Mouse (Mus musculus): Measurements from ENCODE around the gene Zbed5. TPM values are rescaled to one million over a fixed set of nuclear protein-coding genes. Genes with fewer than 3 reads are reported as not detected.
"Not testable (repeated sequence)": the region's sequence is repeated elsewhere in the genome, so short reads cannot be mapped to it uniquely, and the experiment has no call there.

The Zbed5 gene
- total and polyA plus RNA-seq, 3 experiments, result 4.0 to 4.2 TPM; not detected in 1

GRCm38 (mm10) chr5:129914024-129914423 lies 18.5 kb downstream of the Zbed5 start:
- peak; percentile 80 for DNase-seq (ENCODE audit: low read depth, low spot score)
- no peaks in the 10 kb centered on the region for H3K9me3 ChIP-seq (replicated peaks; ENCODE audit: insufficient read depth, low read length)
- H3K27ac ChIP-seq (ENCODE audit: control insufficient read depth, low read depth, low read length), result no peak overlapping the region
- no peak for TF ChIP-seq EP300 (IDR thresholded peaks at IDR 0.05; ENCODE audit: low read depth in 1 of 2, low read length in 2 of 2)
- TF ChIP-seq CTCF (IDR thresholded peaks at IDR 0.05 in 2 of 3, conservative IDR thresholded peaks at IDR 0.05 in 1 of 3; ENCODE audit: control insufficient read depth in 1 of 3, insufficient read depth in 1 of 3, low read depth in 2 of 3, low read length in 3 of 3, poor library complexity in 1 of 3, severe bottlenecking in 1 of 3), result peak; percentile 80 to 88 (median 80)
- peak; percentile 73 for TF ChIP-seq RAD21 (IDR thresholded peaks at IDR 0.05; ENCODE audit: low read depth, low read length)
- TF ChIP-seq ZC3H11A (IDR thresholded peaks at IDR 0.05; ENCODE audit: low read depth, low read length), result peak; percentile 68; the same call in 1 of the 2 replicates
- TF ChIP-seq MYC (IDR thresholded peaks at IDR 0.05; ENCODE audit: low read depth, low read length), result no peak
- TF ChIP-seq SMC3 (IDR thresholded peaks at IDR 0.05; ENCODE audit: low read depth, low read length), result peak; percentile 78
- TF ChIP-seq UBTF (IDR thresholded peaks at IDR 0.05; ENCODE audit: borderline replicate concordance, insufficient read depth, low read depth, low read length), result no peak
- peaks cover 0 to 9% of the 10 kb centered on the region in 2 experiments; a peak in 2 of 4 replicates for H3K36me3 ChIP-seq (ENCODE audit: control insufficient read depth in 1 of 2, insufficient read depth in 2 of 2, low read length in 2 of 2)
- no peak overlapping the region for H3K9ac ChIP-seq (ENCODE audit: control insufficient read depth, low read depth, low read length, poor library complexity, severe bottlenecking)
- H3K4me1 ChIP-seq (ENCODE audit: control insufficient read depth in 1 of 2, insufficient read depth in 2 of 2, low read length in 2 of 2), result peaks cover 0 to 11% of the 10 kb centered on the region in 2 experiments; a peak in 2 of 4 replicates
- H3K79me2 ChIP-seq (ENCODE audit: control insufficient read depth, insufficient read depth, low read length, poor library complexity), result no peaks in the 10 kb centered on the region
- H3K4me3 ChIP-seq (ENCODE audit: control insufficient read depth in 1 of 2, insufficient read depth in 1 of 2, low read depth in 2 of 2, low read length in 2 of 2), result no peak overlapping the region
- no peaks in the 10 kb centered on the region for H3K27me3 ChIP-seq (ENCODE audit: control insufficient read depth in 1 of 2, insufficient read depth in 2 of 2, low read length in 2 of 2)

DNA sequence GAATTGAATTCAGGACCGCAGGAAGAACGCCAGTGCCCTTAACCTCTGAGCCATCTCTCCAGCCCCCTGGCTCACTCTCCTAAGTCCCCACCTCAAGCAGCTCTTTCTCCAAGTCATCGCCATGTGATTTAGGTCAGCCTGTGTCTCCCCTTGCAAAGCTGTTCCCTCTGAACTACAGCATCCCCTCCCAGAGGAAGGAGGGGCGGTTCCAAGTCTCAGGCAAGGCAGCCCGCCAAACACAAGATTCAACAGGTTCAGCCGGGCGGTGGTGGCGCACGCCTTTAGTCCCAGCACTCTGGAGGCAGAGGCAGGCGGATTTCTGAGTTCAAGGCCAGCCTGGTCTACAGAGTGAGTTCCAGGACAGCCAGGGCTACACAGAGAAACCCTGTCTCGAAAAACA lies 20.0 kb downstream of the Zbed5 start:
- not testable (repeated sequence) for H3K27ac ChIP-seq (ENCODE audit: control insufficient read depth, low read depth, low read length); H3K36me3 ChIP-seq (ENCODE audit: control insufficient read depth in 1 of 2, insufficient read depth in 2 of 2, low read length in 2 of 2); H3K27me3 ChIP-seq (ENCODE audit: control insufficient read depth in 1 of 2, insufficient read depth in 2 of 2, low read length in 2 of 2); H3K4me3 ChIP-seq (ENCODE audit: control insufficient read depth in 1 of 2, insufficient read depth in 1 of 2, low read depth in 2 of 2, low read length in 2 of 2); DNase-seq (ENCODE audit: low read depth, low spot score); H3K9ac ChIP-seq (ENCODE audit: control insufficient read depth, low read depth, low read length, poor library complexity, severe bottlenecking); H3K79me2 ChIP-seq (ENCODE audit: control insufficient read depth, insufficient read depth, low read length, poor library complexity); H3K4me1 ChIP-seq (ENCODE audit: control insufficient read depth in 1 of 2, insufficient read depth in 2 of 2, low read length in 2 of 2); H3K9me3 ChIP-seq (replicated peaks; ENCODE audit: insufficient read depth, low read length)

GRCm38 (mm10) chr5:129918065-129918651 lies 22.6 kb downstream of the Zbed5 start:
- Histone ChIP-seq H3K27ac (ENCODE audit: control insufficient read depth, low read depth, low read length) (no peak overlapping the region), H3K4me3 (ENCODE audit: control insufficient read depth in 1 of 2, insufficient read depth in 1 of 2, low read depth in 2 of 2, low read length in 2 of 2) (no peak overlapping the region), H3K79me2 (ENCODE audit: control insufficient read depth, insufficient read depth, low read length, poor library complexity) (no peaks in the 10 kb centered on the region), H3K36me3 (ENCODE audit: control insufficient read depth in 1 of 2, insufficient read depth in 2 of 2, low read length in 2 of 2) (peaks cover 0 to 8% of the 10 kb centered on the region in 2 experiments; a peak in 2 of 4 replicates), H3K9me3 (replicated peaks; ENCODE audit: insufficient read depth, low read length) (no peaks in the 10 kb centered on the region), H3K27me3 (ENCODE audit: control insufficient read depth in 1 of 2, insufficient read depth in 2 of 2, low read length in 2 of 2) (no peaks in the 10 kb centered on the region), H3K4me1 (ENCODE audit: control insufficient read depth in 1 of 2, insufficient read depth in 2 of 2, low read length in 2 of 2) (peaks cover 0 to 6% of the 10 kb centered on the region in 2 experiments; a peak in 1 of 4 replicates), H3K9ac (ENCODE audit: control insufficient read depth, low read depth, low read length, poor library complexity, severe bottlenecking) (0 out of 2 replicates have a peak overlapping the region, but pooled peaks have one; percentile 2)
- no peak for TF ChIP-seq TCF12 (IDR thresholded peaks at IDR 0.05; ENCODE audit: low read depth, low read length)
- no peak for TF ChIP-seq TAL1 (IDR thresholded peaks at IDR 0.05; ENCODE audit: low read length)
- no peak for TF ChIP-seq GABPA (IDR thresholded peaks at IDR 0.05; ENCODE audit: low read depth, low read length)
- DNase-seq (ENCODE audit: low read depth, low spot score), result peak; percentile 44
